ENCODE assay signal across 8 mouse cellular contexts in genomic region chr8:111337311-111337889, GRCm38 (mm10). TPM values are rescaled to one million over a fixed set of nuclear protein-coding genes. Genes with fewer than 3 reads are reported as not detected.
A peak's percentile ranks its signal among the peaks of the same experiment; 100 is the strongest.
DNase-seq lines count a peak whose midpoint lies in the region; ATAC-seq and TF ChIP-seq lines count a peak whose summit lies in the region.

No protein-coding gene starts in this region.

- ATAC-seq in forebrain, embryonic 13.5 days = no peak
- ATAC-seq in intestine, postnatal 0 days = peak; percentile 70

- H3K4me3 ChIP-seq in testis, adult 2 months (ENCODE audit: control insufficient read depth, low read depth, low read length) = peak overlapping the region; percentile 87
- H3K4me3 ChIP-seq in forebrain, embryonic 13.5 days = peak overlapping the region; percentile 45
- H3K4me3 ChIP-seq in intestine, postnatal 0 days (ENCODE audit: low read depth, low read length) = peak overlapping the region; percentile 52
- peak overlapping the region; percentile 85 for H3K4me3 ChIP-seq in macrophage (ENCODE audit: inconsistent target)

- TF ChIP-seq POLR2A in testis, adult 2 months (IDR thresholded peaks at IDR 0.05; ENCODE audit: control insufficient read depth, low read depth, low read length) = no peak

- DNase-seq in testis, postnatal 14 days (ENCODE audit: low spot score) = no peak
- no peak for DNase-seq in right cerebral cortex, adult 18-20 months
- DNase-seq in urinary bladder, postnatal 4 days (ENCODE audit: low spot score in 2 of 2) = no peak
- DNase-seq in left cerebral cortex, adult 11 months (ENCODE audit: low spot score) = no peak

- 32% methylated on average over 17 of the region's 17 CpGs for WGBS in forebrain, embryonic 13.5 days
- WGBS in intestine, postnatal 0 days = 26% methylated on average over 17 of the region's 17 CpGs
- 0% methylated on average over 16 of the region's 17 CpGs for WGBS in macrophage (ENCODE audit: missing documents)

- peaks cover 3% of the 10 kb centered on the region; the same call in 1 of the 2 replicates for H3K4me1 ChIP-seq in testis, adult 2 months (ENCODE audit: control insufficient read depth, insufficient read depth, low read length)
- peaks cover 10% of the 10 kb centered on the region for H3K4me1 ChIP-seq in forebrain, embryonic 13.5 days
- H3K4me1 ChIP-seq in intestine, postnatal 0 days (replicated peaks; ENCODE audit: control insufficient read depth, insufficient read depth, low read length) = no peaks in the 10 kb centered on the region

- no peaks in the 10 kb centered on the region for H3K36me3 ChIP-seq in testis, adult 2 months (ENCODE audit: control insufficient read depth, insufficient read depth, low read length)
- H3K36me3 ChIP-seq in forebrain, embryonic 13.5 days (ENCODE audit: poor library complexity, severe bottlenecking) = no peaks in the 10 kb centered on the region
- no peaks in the 10 kb centered on the region for H3K36me3 ChIP-seq in intestine, postnatal 0 days (ENCODE audit: control insufficient read depth, insufficient read depth)
- peaks cover 15% of the 10 kb centered on the region; the same call in 1 of the 2 replicates for H3K36me3 ChIP-seq in macrophage (ENCODE audit: inconsistent target)

- peaks cover 4% of the 10 kb centered on the region for H3K27me3 ChIP-seq in testis, adult 2 months (ENCODE audit: control insufficient read depth, insufficient read depth, low read length)
- peaks cover 42% of the 10 kb centered on the region for H3K27me3 ChIP-seq in forebrain, embryonic 13.5 days
- H3K27me3 ChIP-seq in intestine, postnatal 0 days (replicated peaks; ENCODE audit: control insufficient read depth, insufficient read depth, low read length) = no peaks in the 10 kb centered on the region

- peaks cover 45% of the 10 kb centered on the region for H3K79me2 ChIP-seq in macrophage (ENCODE audit: inconsistent target)

- H3K9ac ChIP-seq in forebrain, embryonic 13.5 days = peak overlapping the region; percentile 51
- H3K9ac ChIP-seq in intestine, postnatal 0 days (ENCODE audit: low read depth, low read length) = peak overlapping the region; percentile 37

- no peak for TF ChIP-seq CTCF in testis, adult 2 months (IDR thresholded peaks at IDR 0.05; ENCODE audit: control insufficient read depth, insufficient read depth, insufficient replicate concordance, low read depth, low read length)
- TF ChIP-seq CTCF in intestine, postnatal 0 days (IDR thresholded peaks at IDR 0.05; ENCODE audit: low read depth) = no peak

- H3K9me3 ChIP-seq in forebrain, embryonic 13.5 days (replicated peaks) = no peaks in the 10 kb centered on the region
- H3K9me3 ChIP-seq in intestine, postnatal 0 days (ENCODE audit: control insufficient read depth) = no peaks in the 10 kb centered on the region

- no peak overlapping the region for H3K27ac ChIP-seq in testis, adult 2 months (ENCODE audit: control insufficient read depth, insufficient read depth, low read depth, low read length)
- no peak overlapping the region for H3K27ac ChIP-seq in forebrain, embryonic 13.5 days
- no peak overlapping the region; the same call in 1 of the 2 replicates for H3K27ac ChIP-seq in intestine, postnatal 0 days (ENCODE audit: low read depth, low read length)
- H3K27ac ChIP-seq in macrophage = peak overlapping the region; percentile 94

- H3K4me2 ChIP-seq in forebrain, embryonic 13.5 days = peak overlapping the region; percentile 78
- peak overlapping the region; percentile 87 for H3K4me2 ChIP-seq in intestine, postnatal 0 days (replicated peaks; ENCODE audit: low read depth)

RNA-seq across cellular contexts. Expression of gene Mlkl, which starts 0.6 kb away (rescaled TPM):
- polyA plus RNA-seq in testis, adult 2 months (2012; rRNA removed) = 2.9 and 3.9 TPM in 2 replicates
- 0.23 and 0.53 TPM in 2 replicates for polyA plus RNA-seq in forebrain, embryonic 13.5 days (2015; fragmentation: Nextera tagmentation; extraction: Ambion mirVana)
- polyA plus RNA-seq in intestine, postnatal 0 days (2015; fragmentation: Nextera tagmentation; extraction: Ambion mirVana) = 10.0 TPM in 2 replicates
- total RNA-seq in macrophage (2018; cell fraction: chromatin; rRNA removed) = 100 to 1,000 TPM in 15 of 26 experiments, 10 to 100 TPM in 11; 32.9 to 278 (median 111) TPM
- total RNA-seq in macrophage (2018; cell fraction: cytosol; rRNA removed) = 100 to 1,000 TPM in 13 of 26 experiments, 10 to 100 TPM in 13; 26.2 to 143 (median 84.1) TPM
- total RNA-seq in macrophage (2018; cell fraction: nucleus; rRNA removed) = 100 to 1,000 TPM in 16 of 26 experiments, 10 to 100 TPM in 10; 31.9 to 318 (median 114) TPM
- 31.1 to 43.3 TPM (median 39.9 TPM) in 3 replicates for polyA plus RNA-seq in macrophage (2018)

RNA-seq across cellular contexts. Expression of gene Rfwd3, which starts 37.4 kb away (rescaled TPM):
- 22.3 and 25.5 TPM in 2 replicates for polyA plus RNA-seq in testis, adult 2 months (2012; rRNA removed)
- polyA plus RNA-seq in forebrain, embryonic 13.5 days (2015; fragmentation: Nextera tagmentation; extraction: Ambion mirVana) = 47.9 and 52.6 TPM in 2 replicates
- 16.0 and 16.1 TPM in 2 replicates for polyA plus RNA-seq in intestine, postnatal 0 days (2015; fragmentation: Nextera tagmentation; extraction: Ambion mirVana)
- 10 to 100 TPM in 24 of 26 experiments, 1 to 10 TPM in 2; 8.4 to 40.6 (median 25.6) TPM for total RNA-seq in macrophage (2018; cell fraction: chromatin; rRNA removed)
- total RNA-seq in macrophage (2018; cell fraction: cytosol; rRNA removed) = 10 to 100 TPM; 15.0 to 29.6 (median 24.5) TPM
- total RNA-seq in macrophage (2018; cell fraction: nucleus; rRNA removed) = 10 to 100 TPM; 10.8 to 50.8 (median 24.4) TPM
- 18.6 to 30.0 TPM (median 23.4 TPM) in 3 replicates for polyA plus RNA-seq in macrophage (2018)

RNA-seq across cellular contexts. Expression of gene Fa2h, which starts 56.2 kb away (rescaled TPM):
- 100 and 111 TPM in 2 replicates for polyA plus RNA-seq in testis, adult 2 months (2012; rRNA removed)
- polyA plus RNA-seq in forebrain, embryonic 13.5 days (2015; fragmentation: Nextera tagmentation; extraction: Ambion mirVana) = not detected in 2 replicates
- 0.50 and 2.6 TPM in 2 replicates for polyA plus RNA-seq in intestine, postnatal 0 days (2015; fragmentation: Nextera tagmentation; extraction: Ambion mirVana)
- not detected for total RNA-seq in macrophage (2018; cell fraction: chromatin; rRNA removed)
- not detected for total RNA-seq in macrophage (2018; cell fraction: cytosol; rRNA removed)
- total RNA-seq in macrophage (2018; cell fraction: nucleus; rRNA removed) = not detected
- not detected in 3 replicates for polyA plus RNA-seq in macrophage (2018)

Comparison
In these comparisons a context has a peak if more than half of its experiments do, and no peak if none do; other contexts are left out.
1. RNA of gene Fa2h, which starts 56.2 kb away (polyA plus RNA-seq): 100 to 111 TPM in testis, adult 2 months; 0.50 to 2.6 TPM in intestine, postnatal 0 days, not detected in forebrain, embryonic 13.5 days and not detected in macrophage; every median in the first group is over 10 times any median in the second.
2. Peak in every context shown above with its lines, with median percentiles within 50 percentile points of each other: H3K4me3 ChIP-seq.